Mouse (Mus musculus) spleen, adult 2 months (tissue): ENCODE results near the gene Rinl.

Source experiments
- CTCF ChIP-seq: fragments of 200-500 bp; IDR thresholded peaks from 2 replicates; pipeline ENCODE4 v1.5.1; 2011; ENCODE audit warnings: mild to moderate bottlenecking, inconsistent platforms; ENCODE audit not compliant: insufficient read depth, insufficient read length, insufficient replicate concordance; ENCODE audit errors: extremely low read depth
- POLR2A ChIP-seq: fragments of 200-500 bp; IDR thresholded peaks from 2 replicates; pipeline ENCODE4 v1.6.1; 2011; ENCODE audit warnings: low read depth, low read length, inconsistent platforms

GRCm38 (mm10) chr7:28808221-28808941 lies 19.6 kb downstream of the Rinl start, which contains the start of gene Hnrnpl:
- no peak for TF ChIP-seq CTCF
- peak; percentile 42 for TF ChIP-seq POLR2A
